Mouse (Mus musculus): ENCODE measurements at regions not wholly inside any gene's neighbourhood (a gene's known extent, or its start where the extent isn't known, plus 50 kb on each side); places are given as distances from the start of the nearest gene placed in this dataset.

DNA sequence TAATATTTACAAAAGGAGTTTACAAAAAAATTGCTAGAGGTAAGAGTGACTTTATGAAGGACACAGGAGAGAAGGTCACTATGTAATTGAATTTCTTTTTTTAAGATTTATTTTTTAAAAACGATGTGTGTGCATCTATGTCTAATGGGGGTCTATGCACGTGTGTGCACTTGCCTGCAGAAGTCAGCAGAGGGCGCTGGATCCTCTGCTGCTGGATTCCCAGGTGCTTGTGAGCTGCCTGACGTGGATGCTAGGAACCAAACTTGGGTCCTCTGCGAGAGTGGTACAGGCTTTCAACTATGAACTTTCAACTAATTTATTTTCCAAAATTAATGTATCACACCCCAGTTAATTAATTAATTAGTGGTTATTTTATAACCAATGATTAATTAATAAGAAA is 85.0 kb downstream of the Glrx3 start:
- no peaks in the 10 kb centered on the region for H3K27me3 ChIP-seq (ENCODE audit: control insufficient read depth, insufficient read depth, low read length)
- H3K4me3 ChIP-seq (ENCODE audit: extremely low read depth, insufficient read depth, insufficient read length), result no peak overlapping the region
- DNase-seq (ENCODE audit: low read depth in 1 of 2, low spot score in 2 of 2), result no peak
- no peak for TF ChIP-seq POLR2A (IDR thresholded peaks at IDR 0.05; ENCODE audit: low read depth, low read length)
- no peak for TF ChIP-seq CTCF (IDR thresholded peaks at IDR 0.05; ENCODE audit: extremely low read depth, insufficient read depth, insufficient read length, insufficient replicate concordance)
- no peaks in the 10 kb centered on the region for H3K36me3 ChIP-seq (ENCODE audit: control insufficient read depth, insufficient read depth, low read length)
- H3K27ac ChIP-seq (ENCODE audit: insufficient read depth, low read length), result no peak overlapping the region
- no peaks in the 10 kb centered on the region for H3K4me1 ChIP-seq (ENCODE audit: control insufficient read depth, insufficient read depth, insufficient read length)
- 87% methylated on average over 5 of the region's 5 CpGs for WGBS

DNA sequence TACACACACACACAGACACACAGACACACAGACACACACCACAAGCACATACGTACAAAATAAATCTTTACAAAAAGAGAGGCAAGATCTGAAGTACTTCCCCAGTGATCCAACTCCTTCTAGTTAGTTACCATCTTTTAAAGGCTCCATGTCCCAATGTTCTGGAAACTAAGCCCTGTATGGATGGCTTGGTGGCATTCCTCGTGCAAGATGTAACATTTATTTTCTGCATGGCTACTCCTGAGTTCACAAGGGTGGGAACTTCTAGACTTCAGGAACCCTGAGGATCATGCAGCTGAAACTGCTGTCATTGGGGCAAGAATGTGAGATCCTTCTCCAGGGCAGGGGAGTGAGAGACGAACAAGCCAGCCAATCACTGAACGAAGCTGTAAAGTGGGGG is 96.1 kb downstream of the Glrx3 start:
- H3K36me3 ChIP-seq (ENCODE audit: control insufficient read depth, insufficient read depth, low read length), result no peaks in the 10 kb centered on the region
- DNase-seq (ENCODE audit: low read depth in 1 of 2, low spot score in 2 of 2), result no peak
- H3K4me3 ChIP-seq (ENCODE audit: extremely low read depth, insufficient read depth, insufficient read length), result no peak overlapping the region
- H3K27me3 ChIP-seq (ENCODE audit: control insufficient read depth, insufficient read depth, low read length), result no peaks in the 10 kb centered on the region
- H3K27ac ChIP-seq (ENCODE audit: insufficient read depth, low read length), result no peak overlapping the region
- no peaks in the 10 kb centered on the region for H3K4me1 ChIP-seq (ENCODE audit: control insufficient read depth, insufficient read depth, insufficient read length)
- TF ChIP-seq POLR2A (IDR thresholded peaks at IDR 0.05; ENCODE audit: low read depth, low read length), result no peak
- TF ChIP-seq CTCF (IDR thresholded peaks at IDR 0.05; ENCODE audit: extremely low read depth, insufficient read depth, insufficient read length, insufficient replicate concordance), result no peak
- WGBS, result 87% methylated on average over 4 of the region's 4 CpGs

DNA sequence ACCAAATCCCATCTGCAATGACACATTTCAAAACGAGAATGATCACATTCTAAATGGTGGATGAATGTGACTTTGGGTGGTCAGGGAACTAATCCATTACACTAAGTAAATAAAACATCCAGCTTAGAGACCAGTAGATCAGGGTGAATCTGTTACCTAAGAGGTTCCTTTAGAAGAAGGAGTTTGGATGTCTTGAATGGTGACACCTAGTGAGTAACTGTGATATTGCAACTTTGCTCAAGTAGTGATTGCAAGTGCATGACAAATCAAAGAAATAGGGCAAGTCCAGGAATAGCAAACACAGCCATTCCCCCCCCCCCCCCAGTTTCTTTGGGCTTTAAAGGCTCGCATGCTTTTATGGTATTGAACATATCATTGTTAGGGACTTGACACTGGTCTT is 112.6 kb downstream of the Glrx3 start:
- Histone ChIP-seq H3K36me3 (ENCODE audit: control insufficient read depth, insufficient read depth, low read length) (no peaks in the 10 kb centered on the region), H3K27me3 (ENCODE audit: control insufficient read depth, insufficient read depth, low read length) (no peaks in the 10 kb centered on the region), H3K4me3 (ENCODE audit: extremely low read depth, insufficient read depth, insufficient read length) (no peak overlapping the region), H3K27ac (ENCODE audit: insufficient read depth, low read length) (no peak overlapping the region), H3K4me1 (ENCODE audit: control insufficient read depth, insufficient read depth, insufficient read length) (no peaks in the 10 kb centered on the region)
- TF ChIP-seq POLR2A (IDR thresholded peaks at IDR 0.05; ENCODE audit: low read depth, low read length) (no peak), CTCF (IDR thresholded peaks at IDR 0.05; ENCODE audit: extremely low read depth, insufficient read depth, insufficient read length, insufficient replicate concordance) (no peak)
- 38% methylated on average over 2 of the region's 2 CpGs for WGBS
- DNase-seq (ENCODE audit: low read depth in 1 of 2, low spot score in 2 of 2), result peak in 1 of 2 experiments; percentile 43

DNA sequence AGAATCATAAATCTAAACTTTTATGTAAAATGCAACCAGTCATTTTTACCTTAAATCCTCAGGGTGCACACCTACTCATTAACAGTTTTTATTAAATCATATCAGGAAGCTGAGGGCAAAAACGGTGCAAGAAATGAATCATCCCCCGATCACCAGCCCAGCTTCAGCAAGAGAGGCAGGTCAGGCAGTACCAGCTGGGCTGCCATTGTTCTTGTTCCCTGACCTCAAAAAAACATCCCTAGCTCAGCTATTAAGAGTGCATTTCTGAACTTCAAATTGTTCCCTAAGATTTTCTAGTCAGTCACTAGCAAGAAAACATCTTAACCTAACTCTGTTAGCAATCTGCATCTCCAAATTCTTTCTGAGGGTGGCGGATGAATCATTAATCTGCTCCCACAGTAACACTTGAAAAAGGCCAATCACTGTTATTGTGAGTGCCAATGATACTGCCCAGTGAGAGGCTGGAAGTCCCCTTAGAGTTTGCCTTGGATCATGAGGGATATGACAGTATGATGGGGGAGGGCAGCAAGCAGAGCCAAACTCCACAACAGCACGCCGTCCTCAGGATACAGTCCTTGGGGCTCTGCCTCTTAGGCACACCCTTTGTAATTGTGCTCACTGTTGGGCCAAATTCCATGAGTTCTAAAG is 115.3 kb downstream of the Glrx3 start:
- H3K27me3 ChIP-seq (ENCODE audit: control insufficient read depth, insufficient read depth, low read length), result no peaks in the 10 kb centered on the region
- 81% methylated on average over 5 of the region's 5 CpGs for WGBS
- TF ChIP-seq POLR2A (IDR thresholded peaks at IDR 0.05; ENCODE audit: low read depth, low read length) (no peak), CTCF (IDR thresholded peaks at IDR 0.05; ENCODE audit: extremely low read depth, insufficient read depth, insufficient read length, insufficient replicate concordance) (no peak)
- DNase-seq (ENCODE audit: low read depth in 1 of 2, low spot score in 2 of 2), result no peak
- H3K36me3 ChIP-seq (ENCODE audit: control insufficient read depth, insufficient read depth, low read length), result no peaks in the 10 kb centered on the region
- no peak overlapping the region for H3K4me3 ChIP-seq (ENCODE audit: extremely low read depth, insufficient read depth, insufficient read length)
- H3K27ac ChIP-seq (ENCODE audit: insufficient read depth, low read length), result no peak overlapping the region
- no peaks in the 10 kb centered on the region for H3K4me1 ChIP-seq (ENCODE audit: control insufficient read depth, insufficient read depth, insufficient read length)

DNA sequence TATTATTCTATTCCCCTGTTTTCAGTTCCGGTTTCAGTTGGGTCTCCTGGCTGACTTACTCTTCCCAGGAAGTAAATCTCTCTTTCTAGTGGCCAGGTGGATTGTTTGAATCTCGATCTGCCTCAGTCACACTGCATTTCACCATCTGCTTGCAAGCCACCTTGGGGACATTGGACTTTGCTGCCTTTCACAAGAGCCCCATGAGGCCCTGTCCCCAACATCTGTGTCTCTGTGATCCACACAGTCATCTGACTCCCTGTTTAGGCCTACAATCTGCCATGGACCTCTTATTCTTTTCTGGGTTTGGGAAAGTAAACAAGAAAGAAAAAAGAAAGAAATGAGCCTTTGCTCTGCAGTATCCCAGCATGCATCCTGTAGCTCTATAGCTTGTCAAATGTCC is 118.1 kb downstream of the Glrx3 start:
- no peak for TF ChIP-seq POLR2A (IDR thresholded peaks at IDR 0.05; ENCODE audit: low read depth, low read length)
- no peak for TF ChIP-seq CTCF (IDR thresholded peaks at IDR 0.05; ENCODE audit: extremely low read depth, insufficient read depth, insufficient read length, insufficient replicate concordance)

DNA sequence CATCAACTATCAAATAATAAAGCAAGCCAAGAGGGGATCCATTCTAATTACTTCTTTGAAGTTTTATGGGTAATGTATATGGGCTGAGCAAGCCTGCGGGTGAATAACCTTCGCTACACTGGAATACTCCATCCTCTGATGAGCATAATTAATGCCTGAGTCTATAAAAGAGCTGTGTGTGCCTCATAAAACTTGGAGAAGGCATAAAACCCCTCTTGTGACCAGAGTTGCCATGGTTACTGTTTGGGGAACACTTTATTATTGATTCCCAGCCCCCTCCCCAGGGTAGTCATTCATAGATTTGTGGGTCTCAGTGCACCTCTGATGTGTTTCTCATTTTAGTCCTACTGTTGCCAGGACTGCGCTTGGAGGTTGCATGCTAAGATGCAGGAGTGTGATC is 120.0 kb downstream of the Glrx3 start:
- H3K4me3 ChIP-seq (ENCODE audit: extremely low read depth, insufficient read depth, insufficient read length), result no peak overlapping the region
- TF ChIP-seq POLR2A (IDR thresholded peaks at IDR 0.05; ENCODE audit: low read depth, low read length) (no peak), CTCF (IDR thresholded peaks at IDR 0.05; ENCODE audit: extremely low read depth, insufficient read depth, insufficient read length, insufficient replicate concordance) (no peak)
- no peaks in the 10 kb centered on the region for H3K36me3 ChIP-seq (ENCODE audit: control insufficient read depth, insufficient read depth, low read length)
- H3K27me3 ChIP-seq (ENCODE audit: control insufficient read depth, insufficient read depth, low read length), result no peaks in the 10 kb centered on the region
- 92% methylated on average over 3 of the region's 3 CpGs for WGBS
- H3K27ac ChIP-seq (ENCODE audit: insufficient read depth, low read length), result no peak overlapping the region
- DNase-seq (ENCODE audit: low read depth in 1 of 2, low spot score in 2 of 2), result no peak
- peaks cover 2% of the 10 kb centered on the region; the same call in 1 of the 2 replicates for H3K4me1 ChIP-seq (ENCODE audit: control insufficient read depth, insufficient read depth, insufficient read length)

More for the DNA sequence above, 118.1 kb downstream of the Glrx3 start:
- 45% methylated on average over 2 of the region's 2 CpGs for WGBS
- no peak overlapping the region for H3K27ac ChIP-seq (ENCODE audit: insufficient read depth, low read length)
- H3K4me1 ChIP-seq (ENCODE audit: control insufficient read depth, insufficient read depth, insufficient read length), result no peaks in the 10 kb centered on the region
- no peak overlapping the region for H3K4me3 ChIP-seq (ENCODE audit: extremely low read depth, insufficient read depth, insufficient read length)
- H3K36me3 ChIP-seq (ENCODE audit: control insufficient read depth, insufficient read depth, low read length), result no peaks in the 10 kb centered on the region
- no peaks in the 10 kb centered on the region for H3K27me3 ChIP-seq (ENCODE audit: control insufficient read depth, insufficient read depth, low read length)
- no peak for DNase-seq (ENCODE audit: low read depth in 1 of 2, low spot score in 2 of 2)

DNA sequence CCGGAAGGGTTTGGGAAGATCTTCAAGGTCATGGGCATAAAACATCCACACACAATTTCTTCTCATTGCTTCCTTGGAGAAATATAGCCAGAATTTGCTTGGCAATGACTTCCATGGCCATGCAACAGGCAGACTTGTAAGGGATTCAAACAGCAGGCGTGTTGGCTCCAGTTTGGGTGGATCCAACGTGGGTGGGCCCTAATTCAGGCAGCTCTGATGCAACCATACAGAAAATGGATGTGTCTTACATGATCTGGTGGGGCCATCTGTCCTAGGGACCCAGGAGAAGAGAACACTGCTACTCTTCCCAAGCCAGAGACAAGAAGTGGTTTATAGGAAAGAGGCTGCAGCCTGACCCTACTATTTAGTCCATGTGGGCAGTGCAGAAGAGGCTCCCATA is 121.5 kb downstream of the Glrx3 start:
- DNase-seq (ENCODE audit: low read depth in 1 of 2, low spot score in 2 of 2), result no peak

More for the DNA sequence above, 121.5 kb downstream of the Glrx3 start:
- 87% methylated on average over 3 of the region's 3 CpGs for WGBS
- H3K4me3 ChIP-seq (ENCODE audit: extremely low read depth, insufficient read depth, insufficient read length), result no peak overlapping the region
- peaks cover 2% of the 10 kb centered on the region; the same call in 1 of the 2 replicates for H3K4me1 ChIP-seq (ENCODE audit: control insufficient read depth, insufficient read depth, insufficient read length)
- TF ChIP-seq CTCF (IDR thresholded peaks at IDR 0.05; ENCODE audit: extremely low read depth, insufficient read depth, insufficient read length, insufficient replicate concordance), result no peak
- no peak for TF ChIP-seq POLR2A (IDR thresholded peaks at IDR 0.05; ENCODE audit: low read depth, low read length)
- H3K36me3 ChIP-seq (ENCODE audit: control insufficient read depth, insufficient read depth, low read length), result no peaks in the 10 kb centered on the region
- H3K27ac ChIP-seq (ENCODE audit: insufficient read depth, low read length), result no peak overlapping the region
- H3K27me3 ChIP-seq (ENCODE audit: control insufficient read depth, insufficient read depth, low read length), result no peaks in the 10 kb centered on the region
